Mouse (Mus musculus) midbrain, embryonic 13.5 days (tissue): ENCODE results near the gene Rfc3. TPM values are rescaled to one million over a fixed set of nuclear protein-coding genes. Genes with fewer than 3 reads are reported as not detected.

ENCODE experiments used
- polyA plus RNA-seq: library from polyadenylated mRNA; unstranded; fragments of >200 nt; fragmentation: Nextera tagmentation; extraction: Ambion mirVana; gene quantifications from 2 replicates; pipeline ENCODE4 v1.2.1, GENCODE M21; 2015

Rfc3 gene
- polyA plus RNA-seq, 1 experiment from 2014 or later, result 79.4 TPM

Other genes with a start within 250 kb of the Rfc3 start
- gene Gm42906, start 223.1 kb downstream of the Rfc3 start, polyA plus RNA-seq, result not detected in 2 replicates
- gene Vmn2r18, start 45.2 kb downstream of the Rfc3 start, polyA plus RNA-seq, result 0.08 and 0.18 TPM in 2 replicates